Mouse (Mus musculus): ENCODE results near the gene Zfp804a. TPM values are rescaled to one million over a fixed set of nuclear protein-coding genes. Genes with fewer than 3 reads are reported as not detected.

Zfp804a gene
- polyA plus RNA-seq, 1 experiment from 2014 or later, result 2.5 TPM

GRCm38 (mm10) chr2:82294932-82295493 is 242.0 kb downstream of the Zfp804a start:
- Histone ChIP-seq H3K4me2 (replicated peaks) (no peak overlapping the region), H3K9me3 (no peaks in the 10 kb centered on the region), H3K27ac (replicated peaks) (no peak overlapping the region), H3K4me3 (no peak overlapping the region), H3K27me3 (no peaks in the 10 kb centered on the region), H3K36me3 (no peaks in the 10 kb centered on the region), H3K4me1 (no peaks in the 10 kb centered on the region), H3K9ac (replicated peaks) (no peak overlapping the region)
- 76% methylated on average over 2 of the region's 2 CpGs for WGBS
- no peak for ATAC-seq (ENCODE audit: low FRiP score, low read depth)
